Comparison of ENCODE assay signal across 9 mouse cellular contexts in genomic region chr17:85486585-85487480, GRCm38 (mm10).
DNase-seq lines count a peak whose midpoint lies in the region; ATAC-seq and TF ChIP-seq lines count a peak whose summit lies in the region.
"Had no signal": no experiment of that assay in that cellular context is flagged by ENCODE, and none has a peak within 500 bp of the region (broad histone marks: within the 10 kb centered on the region; RNA-seq: fewer than 3 reads in every experiment).

No protein-coding gene starts in this region.

- no peaks in the 10 kb centered on the region for H3K4me1 ChIP-seq in lung, embryonic 14.5 days (ENCODE audit: insufficient read depth)
- H3K4me1 ChIP-seq in embryonic facial prominence, embryonic 14.5 days (ENCODE audit: control insufficient read depth, insufficient read depth, low read length) = no peaks in the 10 kb centered on the region
- H3K4me1 ChIP-seq in limb, embryonic 12.5 days (replicated peaks) = peaks cover 14% of the 10 kb centered on the region
- peaks cover 3% of the 10 kb centered on the region; the same call in 1 of the 2 replicates for H3K4me1 ChIP-seq in stomach, embryonic 16.5 days (ENCODE audit: control insufficient read depth, insufficient read depth, low read length)

- DNase-seq in lung, embryonic 14.5 days = peak; percentile 27
- no peak for DNase-seq in lung, adult 18-20 months
- peak; percentile 83 for DNase-seq in embryonic facial prominence, embryonic 14.5 days (ENCODE audit: low spot score)
- DNase-seq in left cerebral cortex, postnatal 14 days (ENCODE audit: low spot score in 2 of 2) = no peak
- no peak for DNase-seq in frontal cortex, postnatal 14 days (ENCODE audit: low spot score in 2 of 2)
- DNase-seq: kidney, adult 11 months had no signal

- intact Hi-C loops in left cerebral cortex, postnatal 14 days (cut with DNase I) = loop anchor here (5.0 to 10.0 kb wide), 4 partner anchors 120 to 318 kb away; partner anchors contain the start of gene Six2

- ATAC-seq in lung, embryonic 14.5 days (ENCODE audit: insufficient read depth) = peak; percentile 41; the same call in 1 of the 2 replicates
- peak; percentile 82 for ATAC-seq in embryonic facial prominence, embryonic 14.5 days (ENCODE audit: low read depth)
- ATAC-seq in limb, embryonic 12.5 days (ENCODE audit: insufficient number of reproducible peaks, insufficient read depth, low FRiP score, low TSS enrichment, low read depth) = peak; percentile 59; the same call in 1 of the 2 replicates
- ATAC-seq in stomach, embryonic 16.5 days (ENCODE audit: insufficient read depth, low FRiP score) = no peak

- peak overlapping the region; percentile 15 for H3K4me3 ChIP-seq in lung, embryonic 14.5 days (ENCODE audit: low read depth, low read length)
- H3K4me3 ChIP-seq in embryonic facial prominence, embryonic 14.5 days (ENCODE audit: low read depth, low read length) = peak overlapping the region; percentile 27
- H3K4me3 ChIP-seq in limb, embryonic 12.5 days (replicated peaks) = peak overlapping the region; percentile 23
- H3K4me3 ChIP-seq in stomach, embryonic 16.5 days (replicated peaks; ENCODE audit: low read length) = peak overlapping the region; percentile 21

- H3K9me3 ChIP-seq in lung, embryonic 14.5 days (ENCODE audit: low read depth, low read length) = no peaks in the 10 kb centered on the region
- H3K9me3 ChIP-seq in embryonic facial prominence, embryonic 14.5 days (ENCODE audit: control insufficient read depth, low read length) = no peaks in the 10 kb centered on the region
- H3K9me3 ChIP-seq in limb, embryonic 12.5 days = no peaks in the 10 kb centered on the region
- H3K9me3 ChIP-seq in stomach, embryonic 16.5 days (replicated peaks; ENCODE audit: control insufficient read depth, low read length) = no peaks in the 10 kb centered on the region

- no peak for TF ChIP-seq CTCF in lung, embryonic 14.5 days (IDR thresholded peaks at IDR 0.05; ENCODE audit: low read depth)

- no peaks in the 10 kb centered on the region for H3K36me3 ChIP-seq in lung, embryonic 14.5 days (ENCODE audit: insufficient read depth)
- H3K36me3 ChIP-seq in embryonic facial prominence, embryonic 14.5 days (ENCODE audit: control insufficient read depth, insufficient read depth, low read length) = no peaks in the 10 kb centered on the region
- H3K36me3 ChIP-seq in limb, embryonic 12.5 days = no peaks in the 10 kb centered on the region
- H3K36me3 ChIP-seq in stomach, embryonic 16.5 days (ENCODE audit: control insufficient read depth, insufficient read depth, low read length) = no peaks in the 10 kb centered on the region

- 2% methylated on average over 52 of the region's 52 CpGs for WGBS in lung, embryonic 14.5 days
- WGBS in embryonic facial prominence, embryonic 14.5 days = 2% methylated on average over 48 of the region's 52 CpGs
- 1% methylated on average over 52 of the region's 52 CpGs for WGBS in limb, embryonic 12.5 days
- 5% methylated on average over 52 of the region's 52 CpGs for WGBS in stomach, embryonic 16.5 days

- H3K27ac ChIP-seq in lung, embryonic 14.5 days (ENCODE audit: low read depth) = no peak overlapping the region
- H3K27ac ChIP-seq in embryonic facial prominence, embryonic 14.5 days (replicated peaks; ENCODE audit: low read depth, low read length) = no peak overlapping the region
- no peak overlapping the region for H3K27ac ChIP-seq in limb, embryonic 12.5 days
- no peak overlapping the region for H3K27ac ChIP-seq in stomach, embryonic 16.5 days (ENCODE audit: low read length)
- H3K27ac ChIP-seq: macrophage had no signal

- H3K4me2 ChIP-seq in lung, embryonic 14.5 days = peak overlapping the region; percentile 35
- H3K4me2 ChIP-seq in embryonic facial prominence, embryonic 14.5 days (ENCODE audit: low read depth, low read length) = peak overlapping the region; percentile 49
- H3K4me2 ChIP-seq in limb, embryonic 12.5 days = peak overlapping the region; percentile 55
- H3K4me2 ChIP-seq in stomach, embryonic 16.5 days (ENCODE audit: low read depth, low read length) = peak overlapping the region; percentile 34

- H3K9ac ChIP-seq in lung, embryonic 14.5 days = no peak overlapping the region
- 0 out of 2 replicates have a peak overlapping the region, but pooled peaks have one; percentile 37 for H3K9ac ChIP-seq in embryonic facial prominence, embryonic 14.5 days (ENCODE audit: low read depth, low read length)
- no peak overlapping the region for H3K9ac ChIP-seq in limb, embryonic 12.5 days (replicated peaks)
- H3K9ac ChIP-seq in stomach, embryonic 16.5 days (ENCODE audit: low read length) = no peak overlapping the region

- H3K27me3 ChIP-seq in lung, embryonic 14.5 days (ENCODE audit: insufficient read depth, low read length) = peaks cover 97% of the 10 kb centered on the region
- peaks cover 93% of the 10 kb centered on the region for H3K27me3 ChIP-seq in embryonic facial prominence, embryonic 14.5 days (replicated peaks; ENCODE audit: control insufficient read depth, insufficient read depth, low read length)
- peaks cover 90% of the 10 kb centered on the region for H3K27me3 ChIP-seq in limb, embryonic 12.5 days
- peaks cover 75% of the 10 kb centered on the region for H3K27me3 ChIP-seq in stomach, embryonic 16.5 days (ENCODE audit: control insufficient read depth, insufficient read depth, low read length)

Comparison
In these comparisons a context has a peak if more than half of its experiments do, and no peak if none do; other contexts are left out.
1. DNase-seq: peak in lung, embryonic 14.5 days (single experiment) and embryonic facial prominence, embryonic 14.5 days (single experiment); none in lung, adult 18-20 months (0 of 2), left cerebral cortex, postnatal 14 days (0 of 2) and frontal cortex, postnatal 14 days (0 of 2).
2. Peak in every context shown above with its lines, with median percentiles within 50 percentile points of each other: H3K4me2 ChIP-seq and H3K4me3 ChIP-seq.